Mouse (Mus musculus) heart, postnatal 4 days (tissue): ENCODE measurements at regions not wholly inside any gene's neighbourhood (a gene's known extent, or its start where the extent isn't known, plus 50 kb on each side); places are given as distances from the start of the nearest gene placed in this dataset.
"Not testable (repeated sequence)": the region's sequence is repeated elsewhere in the genome, so short reads cannot be mapped to it uniquely, and the experiment has no call there.

ENCODE experiments used
- DNase-seq: peaks from one replicate; pipeline ENCODE4 v3.0.0; 2021

GRCm38 (mm10) chr12:54517265-54517664 lies 139.1 kb downstream of the Sptssa start:
- DNase-seq, result no peak

GRCm38 (mm10) chr12:54516463-54516862 lies 139.9 kb downstream of the Sptssa start:
- DNase-seq, result no peak

- not testable (repeated sequence) for DNase-seq
Observed at GRCm38 (mm10) chr12:54516039-54516438, 140.3 kb downstream of the Sptssa start.

- DNase-seq, result no peak
Observed at GRCm38 (mm10) chr12:54509903-54510302, 146.5 kb downstream of the Sptssa start.

GRCm38 (mm10) chr12:54502775-54503174 lies 153.6 kb downstream of the Sptssa start:
- no peak for DNase-seq

- DNase-seq, result no peak
Observed at GRCm38 (mm10) chr12:54499963-54500362, 156.4 kb downstream of the Sptssa start.

GRCm38 (mm10) chr12:54495701-54496374 lies 160.5 kb downstream of the Sptssa start:
- DNase-seq, result no peak

- no peak for DNase-seq
Observed at GRCm38 (mm10) chr12:54494756-54495375, 161.5 kb downstream of the Sptssa start.

- peak; percentile 12 for DNase-seq
Observed at GRCm38 (mm10) chr12:54492737-54493136, 163.6 kb downstream of the Sptssa start.

GRCm38 (mm10) chr12:54490460-54490859 lies 165.9 kb downstream of the Sptssa start:
- DNase-seq, result no peak

- DNase-seq, result peak; percentile 86
Observed at GRCm38 (mm10) chr12:54489675-54490074, 166.7 kb downstream of the Sptssa start.

GRCm38 (mm10) chr12:54487689-54488088 lies 168.7 kb downstream of the Sptssa start:
- no peak for DNase-seq

- no peak for DNase-seq
Observed at GRCm38 (mm10) chr12:54482020-54482419, 174.4 kb downstream of the Sptssa start.

- DNase-seq, result no peak
Observed at GRCm38 (mm10) chr12:54479841-54480240, 176.5 kb downstream of the Sptssa start.

GRCm38 (mm10) chr12:54472881-54473280 lies 183.5 kb downstream of the Sptssa start:
- DNase-seq, result no peak

GRCm38 (mm10) chr12:54472407-54472806 lies 184.0 kb downstream of the Sptssa start:
- no peak for DNase-seq

- DNase-seq, result no peak
Observed at GRCm38 (mm10) chr12:54467635-54468034, 188.7 kb downstream of the Sptssa start.

- no peak for DNase-seq
Observed at GRCm38 (mm10) chr12:54463806-54464205, 192.6 kb downstream of the Sptssa start.

GRCm38 (mm10) chr12:54461411-54461810 lies 195.0 kb downstream of the Sptssa start:
- DNase-seq, result no peak

- peak; percentile 43 for DNase-seq
Observed at GRCm38 (mm10) chr12:54460135-54460523, 196.2 kb downstream of the Sptssa start.

- peak; percentile 30 for DNase-seq
Observed at GRCm38 (mm10) chr12:54459462-54460134, 196.8 kb downstream of the Sptssa start.

- no peak for DNase-seq
Observed at GRCm38 (mm10) chr12:54456731-54457130, 199.6 kb downstream of the Sptssa start.

- DNase-seq, result peak; percentile 17
Observed at GRCm38 (mm10) chr12:54454606-54455005, 201.8 kb downstream of the Sptssa start.

- DNase-seq, result peak; percentile 48
Observed at GRCm38 (mm10) chr12:54453343-54453742, 203.0 kb downstream of the Sptssa start.
